Mouse (Mus musculus) left cerebral cortex, adult 9 months (tissue): ENCODE results near the gene Hspb2.

Experiments
- DNase-seq, 2 experiments: peaks; one replicate each; pipeline ENCODE4 v3.0.0; 2022; ENCODE audit warnings: low spot score in 2 of 2

Gene Hspb2

GRCm38 (mm10) chr9:50714188-50714587 lies 38.0 kb downstream of the Hspb2 start:
- no peak for DNase-seq

DNA sequence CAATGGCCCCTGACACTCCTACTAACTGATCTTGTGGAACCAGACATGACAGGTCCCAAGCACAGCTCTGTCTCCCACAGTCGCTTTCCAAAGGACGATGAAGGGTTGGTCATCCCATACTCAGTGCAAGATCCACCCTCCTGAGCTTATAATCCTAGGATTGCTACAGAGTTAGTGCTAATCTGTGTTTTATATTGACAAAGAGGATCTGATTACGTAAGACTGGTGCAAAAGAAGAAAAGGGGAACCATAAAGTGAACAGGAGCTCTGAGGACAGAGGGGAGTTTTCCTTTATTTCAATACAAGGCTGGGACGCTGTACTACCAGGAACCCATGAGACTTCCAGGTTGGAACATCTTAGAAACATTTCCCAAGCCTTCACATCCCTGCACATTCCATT lies 40.8 kb downstream of the Hspb2 start:
- DNase-seq, result no peak

DNA sequence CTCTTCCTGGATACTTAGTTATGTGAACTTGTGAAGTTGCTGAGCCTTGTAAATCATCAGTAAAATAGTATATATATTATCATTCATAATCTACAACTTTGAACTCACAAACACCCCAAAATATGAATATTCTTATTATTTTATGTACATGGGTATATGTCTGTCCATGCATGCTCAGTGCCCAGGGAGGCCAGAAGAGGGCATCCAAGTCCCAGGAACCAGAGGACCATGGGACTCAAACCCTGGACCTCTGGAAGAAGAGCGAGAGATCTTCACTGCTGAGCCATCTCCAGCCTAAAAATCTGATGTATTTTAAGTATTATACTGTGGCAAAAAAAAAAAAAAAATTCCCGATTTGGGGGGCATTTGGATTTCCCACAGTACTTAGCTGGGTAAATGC lies 43.0 kb downstream of the Hspb2 start:
- no peak for DNase-seq

DNA sequence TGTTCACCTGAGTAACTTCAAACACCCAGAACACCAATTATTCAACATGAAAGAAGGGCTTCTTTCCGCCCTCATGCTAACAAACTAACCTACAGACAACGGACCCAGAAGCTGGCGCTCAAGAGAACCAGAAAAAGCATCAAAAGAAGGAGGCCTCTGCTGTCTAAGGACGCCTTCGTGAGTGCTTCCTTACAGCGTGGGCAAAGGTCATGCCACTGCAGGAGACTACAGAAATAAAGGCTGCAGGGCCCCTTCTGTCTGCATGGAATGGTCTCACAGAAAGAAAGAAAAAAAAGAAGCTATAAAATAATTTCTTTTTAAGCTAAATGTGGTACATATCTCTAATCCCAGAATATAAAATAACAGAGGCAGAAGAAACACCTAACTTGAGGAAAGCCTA lies 47.2 kb downstream of the Hspb2 start:
- DNase-seq, result no peak
